Mouse (Mus musculus) intestine, postnatal 0 days (tissue): ENCODE data around the gene Hyal1. TPM values are rescaled to one million over a fixed set of nuclear protein-coding genes. Genes with fewer than 3 reads are reported as not detected.
A peak's percentile ranks its signal among the peaks of the same experiment; 100 is the strongest.

ENCODE experiments used
- ATAC-seq: fragments of 200-750 bp; cut with Nextera tagmentation; 2 replicates; pipeline ENCODE4 v1.8.0; 2017; ENCODE audit warnings: mild to moderate bottlenecking, moderate TSS enrichment, moderate library complexity
- H3K27ac ChIP-seq: fragments of 300-500 bp; sonication (generic); 2 replicates; pipeline ENCODE4 v1.5.1; 2014; ENCODE audit warnings: mild to moderate bottlenecking, low read depth, low read length, moderate library complexity
- H3K27me3 ChIP-seq: fragments of 300-500 bp; sonication (generic); replicated peaks from 2 replicates; pipeline ENCODE4 v1.6.1; 2014; ENCODE audit warnings: low read length, mixed read lengths; ENCODE audit not compliant: control insufficient read depth, insufficient read depth
- H3K36me3 ChIP-seq: fragments of 300-500 bp; sonication (generic); 2 replicates; pipeline ENCODE4 v1.6.1; 2014; ENCODE audit warnings: mild to moderate bottlenecking, moderate library complexity; ENCODE audit not compliant: control insufficient read depth, insufficient read depth
- H3K4me1 ChIP-seq: fragments of 300-500 bp; sonication (generic); replicated peaks from 2 replicates; pipeline ENCODE4 v1.6.1; 2014; ENCODE audit warnings: antibody characterized with exemption, low read length, mixed read lengths; ENCODE audit not compliant: control insufficient read depth, insufficient read depth
- H3K4me2 ChIP-seq: fragments of 300-500 bp; sonication (generic); replicated peaks from 2 replicates; pipeline ENCODE4 v1.6.1; 2014; ENCODE audit warnings: low read depth, mild to moderate bottlenecking, moderate library complexity
- H3K4me3 ChIP-seq: fragments of 300-500 bp; sonication (generic); 2 replicates; pipeline ENCODE4 v1.5.1; 2014; ENCODE audit warnings: low read depth, low read length
- H3K9ac ChIP-seq: fragments of 300-500 bp; sonication (generic); 2 replicates; pipeline ENCODE4 v1.6.1; 2014; ENCODE audit warnings: mild to moderate bottlenecking, low read depth, low read length
- H3K9me3 ChIP-seq: fragments of 300-500 bp; sonication (generic); 2 replicates; pipeline ENCODE4 v1.6.1; 2016; ENCODE audit warnings: mixed run types; ENCODE audit not compliant: control insufficient read depth
- CTCF ChIP-seq: sonication (generic); IDR thresholded peaks from 2 replicates; pipeline ENCODE4 v1.5.1; 2016; ENCODE audit warnings: low read depth, mild to moderate bottlenecking, control low read depth, antibody characterized with exemption, moderate library complexity
- WGBS: fragments of 180-500 bp; shearing (Covaris S2); extraction: QIAGEN DNeasy Blood & Tissue Kit; methylation state at CpG from one replicate; pipeline ENCODE4 v1.1.7; 2014; 5-methylcytosine and 5-hydroxymethylcytosine counted together
- polyA plus RNA-seq: library from polyadenylated mRNA; unstranded; fragments of >200 nt; fragmentation: Nextera tagmentation; extraction: Ambion mirVana; gene quantifications from 2 replicates; pipeline ENCODE4 v1.2.1, GENCODE M21; 2015

Gene Hyal1
- polyA plus RNA-seq, 1 experiment from 2014 or later = 2.4 TPM

GRCm38 (mm10) chr9:107587833-107588639 is 11.3 kb downstream of the Hyal1 start:
- no peaks in the 10 kb centered on the region for H3K27me3 ChIP-seq
- no peak overlapping the region for H3K27ac ChIP-seq
- peaks cover 4% of the 10 kb centered on the region; the same call in 1 of the 2 replicates for H3K4me1 ChIP-seq
- no peaks in the 10 kb centered on the region for H3K9me3 ChIP-seq
- no peak for TF ChIP-seq CTCF
- H3K9ac ChIP-seq = peak overlapping the region; percentile 47
- H3K4me3 ChIP-seq = peak overlapping the region; percentile 70
- WGBS = 1% methylated on average over 33 of the region's 33 CpGs
- H3K4me2 ChIP-seq = peak overlapping the region; percentile 87
- peak; percentile 2; the same call in 1 of the 2 replicates for ATAC-seq
- H3K36me3 ChIP-seq = peaks cover 41% of the 10 kb centered on the region

GRCm38 (mm10) chr9:107590058-107590772 is 13.5 kb downstream of the Hyal1 start:
- no peaks in the 10 kb centered on the region for H3K27me3 ChIP-seq
- H3K27ac ChIP-seq = peak overlapping the region; percentile 95
- peaks cover 4% of the 10 kb centered on the region; the same call in 1 of the 2 replicates for H3K4me1 ChIP-seq
- peak overlapping the region; percentile 26; the same call in 1 of the 2 replicates for H3K9ac ChIP-seq
- peak; percentile 42 for ATAC-seq
- 49% methylated on average over 25 of the region's 25 CpGs for WGBS
- H3K36me3 ChIP-seq = peaks cover 37% of the 10 kb centered on the region
- H3K4me2 ChIP-seq = peak overlapping the region; percentile 60
- H3K4me3 ChIP-seq = peak overlapping the region; percentile 26
- no peaks in the 10 kb centered on the region for H3K9me3 ChIP-seq
- TF ChIP-seq CTCF = peak; percentile 54

GRCm38 (mm10) chr9:107590773-107591060 is 14.0 kb downstream of the Hyal1 start:
- 47% methylated on average over 6 of the region's 6 CpGs for WGBS

GRCm38 (mm10) chr9:107593101-107593976 is 16.6 kb downstream of the Hyal1 start:
- Histone ChIP-seq H3K27ac (no peak overlapping the region), H3K27me3 (no peaks in the 10 kb centered on the region), H3K9me3 (no peaks in the 10 kb centered on the region), H3K4me3 (no peak overlapping the region), H3K36me3 (peaks cover 42% of the 10 kb centered on the region), H3K4me2 (no peak overlapping the region), H3K9ac (no peak overlapping the region), H3K4me1 (no peaks in the 10 kb centered on the region; the same call in 1 of the 2 replicates)
- TF ChIP-seq CTCF = no peak
- WGBS = 70% methylated on average over 11 of the region's 11 CpGs
- ATAC-seq = no peak

More at GRCm38 (mm10) chr9:107590773-107591060, 14.0 kb downstream of the Hyal1 start:
- Histone ChIP-seq H3K4me3 (peak overlapping the region; percentile 26), H3K9ac (peak overlapping the region; percentile 26; the same call in 1 of the 2 replicates), H3K27ac (peak overlapping the region; percentile 95), H3K4me2 (peak overlapping the region; percentile 60), H3K9me3 (no peaks in the 10 kb centered on the region), H3K27me3 (no peaks in the 10 kb centered on the region), H3K4me1 (peaks cover 4% of the 10 kb centered on the region; the same call in 1 of the 2 replicates), H3K36me3 (peaks cover 37% of the 10 kb centered on the region)
- TF ChIP-seq CTCF = no peak
- ATAC-seq = peak; percentile 20; the same call in 1 of the 2 replicates

GRCm38 (mm10) chr9:107594281-107595062 is 17.7 kb downstream of the Hyal1 start:
- WGBS = 72% methylated on average over 8 of the region's 8 CpGs
- no peak for ATAC-seq
- Histone ChIP-seq H3K4me2 (no peak overlapping the region), H3K9me3 (no peaks in the 10 kb centered on the region), H3K36me3 (peaks cover 50% of the 10 kb centered on the region), H3K4me1 (no peaks in the 10 kb centered on the region; the same call in 1 of the 2 replicates), H3K4me3 (no peak overlapping the region), H3K27ac (no peak overlapping the region), H3K9ac (no peak overlapping the region), H3K27me3 (no peaks in the 10 kb centered on the region)
- TF ChIP-seq CTCF = no peak
